Mouse (Mus musculus): ENCODE measurements around the gene Gpatch4. TPM values are rescaled to one million over a fixed set of nuclear protein-coding genes. Genes with fewer than 3 reads are reported as not detected.

Gene Gpatch4
- polyA plus RNA-seq, 1 experiment: 27.7 TPM

- Histone ChIP-seq H3K9me3 (replicated peaks; ENCODE audit: control insufficient read depth, insufficient read depth, low read length, poor library complexity, severe bottlenecking) (no peaks in the 10 kb centered on the region), H3K9ac (ENCODE audit: low read depth, poor library complexity, severe bottlenecking) (peak within 1 kb of the TSS; percentile 69), H3K4me1 (ENCODE audit: control insufficient read depth, insufficient read depth, low read length) (no peaks in the 10 kb centered on the region), H3K36me3 (ENCODE audit: control insufficient read depth, insufficient read depth, low read length, poor library complexity, severe bottlenecking) (peaks cover 19% of the 10 kb centered on the region), H3K27ac (ENCODE audit: insufficient read depth, low read length) (no peak within 1 kb of the TSS), H3K27me3 (ENCODE audit: control insufficient read depth, insufficient read depth, low read length, poor library complexity, severe bottlenecking) (no peaks in the 10 kb centered on the region), H3K4me3 (ENCODE audit: low read depth, low read length) (peak within 1 kb of the TSS; percentile 88)
- TF ChIP-seq CTCF (IDR thresholded peaks at IDR 0.05; ENCODE audit: low read depth, low read length) (no peak), POLR2A (IDR thresholded peaks at IDR 0.05; ENCODE audit: insufficient read depth, low read length) (peak; percentile 83)
Measured at GRCm38 (mm10) chr3:88057902-88058696, 15.2 kb downstream of the Gpatch4 start, which contains the start of gene Naxe. Naxe (minus strand) TSS chr3:88058495.

GRCm38 (mm10) chr3:88068386-88068785 lies 25.5 kb downstream of the Gpatch4 start:
- no peaks in the 10 kb centered on the region for H3K36me3 ChIP-seq (ENCODE audit: control insufficient read depth, insufficient read depth, low read length, poor library complexity, severe bottlenecking)
- H3K9me3 ChIP-seq (replicated peaks; ENCODE audit: control insufficient read depth, insufficient read depth, low read length, poor library complexity, severe bottlenecking): peaks cover 14% of the 10 kb centered on the region
- H3K27me3 ChIP-seq (ENCODE audit: control insufficient read depth, insufficient read depth, low read length, poor library complexity, severe bottlenecking): no peaks in the 10 kb centered on the region
- no peaks in the 10 kb centered on the region for H3K4me1 ChIP-seq (ENCODE audit: control insufficient read depth, insufficient read depth, low read length)
- no peak overlapping the region for H3K9ac ChIP-seq (ENCODE audit: low read depth, poor library complexity, severe bottlenecking)
- H3K27ac ChIP-seq (ENCODE audit: insufficient read depth, low read length): no peak overlapping the region
- TF ChIP-seq EP300 (IDR thresholded peaks at IDR 0.05; ENCODE audit: insufficient read depth, low read depth, low read length) (no peak), CTCF (IDR thresholded peaks at IDR 0.05; ENCODE audit: low read depth, low read length) (no peak), POLR2A (IDR thresholded peaks at IDR 0.05; ENCODE audit: insufficient read depth, low read length) (no peak)
- no peak overlapping the region for H3K4me3 ChIP-seq (ENCODE audit: low read depth, low read length)

DNA sequence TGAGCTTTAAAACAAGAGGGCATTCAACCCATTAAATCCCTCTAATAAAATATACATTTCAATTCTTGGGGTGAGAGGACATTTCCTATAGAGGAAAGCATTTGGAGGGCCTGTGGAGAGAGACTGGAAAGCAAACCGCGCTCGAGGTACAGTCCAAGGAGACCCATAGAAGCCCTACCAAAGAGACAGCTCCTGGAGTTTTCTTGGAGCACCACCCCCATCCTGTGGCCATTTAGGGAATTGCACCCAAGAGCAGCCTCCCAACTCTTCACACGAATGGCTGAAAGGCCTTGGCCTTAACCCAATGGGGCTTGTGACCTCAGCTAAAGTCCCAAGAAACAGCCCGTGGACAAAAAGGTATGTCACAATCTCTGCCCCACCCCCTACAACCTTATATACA lies 28.9 kb downstream of the Gpatch4 start:
- Histone ChIP-seq H3K27me3 (ENCODE audit: control insufficient read depth, insufficient read depth, low read length, poor library complexity, severe bottlenecking) (no peaks in the 10 kb centered on the region), H3K27ac (ENCODE audit: insufficient read depth, low read length) (no peak overlapping the region), H3K9ac (ENCODE audit: low read depth, poor library complexity, severe bottlenecking) (0 out of 2 replicates have a peak overlapping the region, but pooled peaks have one; percentile 17), H3K4me3 (ENCODE audit: low read depth, low read length) (no peak overlapping the region), H3K9me3 (replicated peaks; ENCODE audit: control insufficient read depth, insufficient read depth, low read length, poor library complexity, severe bottlenecking) (peaks cover 5% of the 10 kb centered on the region; the same call in 1 of the 2 replicates), H3K36me3 (ENCODE audit: control insufficient read depth, insufficient read depth, low read length, poor library complexity, severe bottlenecking) (no peaks in the 10 kb centered on the region), H3K4me1 (ENCODE audit: control insufficient read depth, insufficient read depth, low read length) (no peaks in the 10 kb centered on the region)
- no peak for TF ChIP-seq POLR2A (IDR thresholded peaks at IDR 0.05; ENCODE audit: insufficient read depth, low read length)
- no peak for TF ChIP-seq EP300 (IDR thresholded peaks at IDR 0.05; ENCODE audit: insufficient read depth, low read depth, low read length)
- peak; percentile 78 for TF ChIP-seq CTCF (IDR thresholded peaks at IDR 0.05; ENCODE audit: low read depth, low read length)

- Histone ChIP-seq H3K4me3 (ENCODE audit: low read depth, low read length) (no peak overlapping the region), H3K27me3 (ENCODE audit: control insufficient read depth, insufficient read depth, low read length, poor library complexity, severe bottlenecking) (no peaks in the 10 kb centered on the region), H3K9ac (ENCODE audit: low read depth, poor library complexity, severe bottlenecking) (no peak overlapping the region), H3K4me1 (ENCODE audit: control insufficient read depth, insufficient read depth, low read length) (no peaks in the 10 kb centered on the region), H3K36me3 (ENCODE audit: control insufficient read depth, insufficient read depth, low read length, poor library complexity, severe bottlenecking) (no peaks in the 10 kb centered on the region), H3K9me3 (replicated peaks; ENCODE audit: control insufficient read depth, insufficient read depth, low read length, poor library complexity, severe bottlenecking) (no peaks in the 10 kb centered on the region), H3K27ac (ENCODE audit: insufficient read depth, low read length) (no peak overlapping the region)
- TF ChIP-seq POLR2A (IDR thresholded peaks at IDR 0.05; ENCODE audit: insufficient read depth, low read length): no peak
- no peak for TF ChIP-seq CTCF (IDR thresholded peaks at IDR 0.05; ENCODE audit: low read depth, low read length)
- no peak for TF ChIP-seq EP300 (IDR thresholded peaks at IDR 0.05; ENCODE audit: insufficient read depth, low read depth, low read length)
Measured at GRCm38 (mm10) chr3:88073631-88074030, 30.7 kb downstream of the Gpatch4 start.

- H3K27me3 ChIP-seq (ENCODE audit: control insufficient read depth, insufficient read depth, low read length, poor library complexity, severe bottlenecking): no peaks in the 10 kb centered on the region
- no peak for TF ChIP-seq POLR2A (IDR thresholded peaks at IDR 0.05; ENCODE audit: insufficient read depth, low read length)
- no peak for TF ChIP-seq EP300 (IDR thresholded peaks at IDR 0.05; ENCODE audit: insufficient read depth, low read depth, low read length)
- TF ChIP-seq CTCF (IDR thresholded peaks at IDR 0.05; ENCODE audit: low read depth, low read length): no peak
- H3K4me1 ChIP-seq (ENCODE audit: control insufficient read depth, insufficient read depth, low read length): no peaks in the 10 kb centered on the region
- H3K9me3 ChIP-seq (replicated peaks; ENCODE audit: control insufficient read depth, insufficient read depth, low read length, poor library complexity, severe bottlenecking): no peaks in the 10 kb centered on the region
- no peak overlapping the region for H3K4me3 ChIP-seq (ENCODE audit: low read depth, low read length)
- no peak overlapping the region for H3K27ac ChIP-seq (ENCODE audit: insufficient read depth, low read length)
- no peak overlapping the region for H3K9ac ChIP-seq (ENCODE audit: low read depth, poor library complexity, severe bottlenecking)
- H3K36me3 ChIP-seq (ENCODE audit: control insufficient read depth, insufficient read depth, low read length, poor library complexity, severe bottlenecking): no peaks in the 10 kb centered on the region
Measured at GRCm38 (mm10) chr3:88074351-88074750, 31.4 kb downstream of the Gpatch4 start.

DNA sequence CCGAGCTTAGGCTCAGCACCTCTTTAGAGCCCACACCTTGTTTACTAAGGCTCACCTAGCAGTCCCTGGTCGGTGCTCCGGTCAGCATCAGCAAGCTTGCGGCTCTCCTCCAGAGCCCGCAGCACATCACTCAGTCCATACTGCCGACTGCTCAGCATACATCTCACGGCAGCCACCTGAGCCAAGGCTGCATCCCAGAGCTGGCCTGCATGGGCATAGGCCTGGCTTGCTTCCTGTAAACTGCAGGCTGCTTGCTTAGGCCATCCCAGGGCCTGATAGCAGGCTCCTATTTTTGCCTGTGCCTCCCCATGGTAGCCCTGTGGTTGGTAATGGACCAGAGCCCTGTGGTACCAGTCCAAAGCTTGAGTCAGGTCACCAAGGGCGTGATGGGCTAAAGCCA lies 31.9 kb downstream of the Gpatch4 start:
- H3K27me3 ChIP-seq (ENCODE audit: control insufficient read depth, insufficient read depth, low read length, poor library complexity, severe bottlenecking): no peaks in the 10 kb centered on the region
- no peak overlapping the region for H3K9ac ChIP-seq (ENCODE audit: low read depth, poor library complexity, severe bottlenecking)
- H3K36me3 ChIP-seq (ENCODE audit: control insufficient read depth, insufficient read depth, low read length, poor library complexity, severe bottlenecking): no peaks in the 10 kb centered on the region
- no peak overlapping the region for H3K27ac ChIP-seq (ENCODE audit: insufficient read depth, low read length)
- H3K9me3 ChIP-seq (replicated peaks; ENCODE audit: control insufficient read depth, insufficient read depth, low read length, poor library complexity, severe bottlenecking): no peaks in the 10 kb centered on the region
- no peak for TF ChIP-seq EP300 (IDR thresholded peaks at IDR 0.05; ENCODE audit: insufficient read depth, low read depth, low read length)
- TF ChIP-seq POLR2A (IDR thresholded peaks at IDR 0.05; ENCODE audit: insufficient read depth, low read length): no peak
- TF ChIP-seq CTCF (IDR thresholded peaks at IDR 0.05; ENCODE audit: low read depth, low read length): no peak
- H3K4me3 ChIP-seq (ENCODE audit: low read depth, low read length): no peak overlapping the region
- H3K4me1 ChIP-seq (ENCODE audit: control insufficient read depth, insufficient read depth, low read length): no peaks in the 10 kb centered on the region

Data from ES-Bruce4 (cell line).